Mouse (Mus musculus) bone marrow macrophage, adult 2 months (primary cell): ENCODE results near the gene Scand1. TPM values are rescaled to one million over a fixed set of nuclear protein-coding genes. Genes with fewer than 3 reads are reported as not detected.

Source experiments
- H3K27ac ChIP-seq: 2 replicates; pipeline ENCODE4 v1.5.1; 2012; ENCODE audit warnings: low read depth, low read length; ENCODE audit not compliant: insufficient read depth
- H3K4me1 ChIP-seq: 2 replicates; pipeline ENCODE4 v1.6.1; 2012; ENCODE audit warnings: low read length; ENCODE audit not compliant: control insufficient read depth, insufficient read depth
- H3K4me3 ChIP-seq: 2 replicates; pipeline ENCODE4 v1.5.1; 2012; ENCODE audit warnings: mild to moderate bottlenecking, low read length, moderate library complexity; ENCODE audit not compliant: insufficient read depth
- CTCF ChIP-seq: IDR thresholded peaks from 2 replicates; pipeline ENCODE4 v1.5.1; 2012; ENCODE audit warnings: low read depth, mild to moderate bottlenecking, low read length, moderate library complexity
- POLR2A ChIP-seq: IDR thresholded peaks from 2 replicates; pipeline ENCODE4 v1.6.1; 2012; ENCODE audit warnings: mild to moderate bottlenecking, low read depth, low read length, borderline replicate concordance
- polyA plus RNA-seq: library from polyadenylated mRNA; stranded (reverse); fragments of >200 nt; gene quantifications from 2 replicates; pipeline ENCODE4 v1.2.4, GENCODE M21; 2012; ENCODE audit not compliant: missing spikeins, insufficient read depth, insufficient read length

Scand1 gene
- polyA plus RNA-seq, 1 experiment: 77.0 TPM

DNA sequence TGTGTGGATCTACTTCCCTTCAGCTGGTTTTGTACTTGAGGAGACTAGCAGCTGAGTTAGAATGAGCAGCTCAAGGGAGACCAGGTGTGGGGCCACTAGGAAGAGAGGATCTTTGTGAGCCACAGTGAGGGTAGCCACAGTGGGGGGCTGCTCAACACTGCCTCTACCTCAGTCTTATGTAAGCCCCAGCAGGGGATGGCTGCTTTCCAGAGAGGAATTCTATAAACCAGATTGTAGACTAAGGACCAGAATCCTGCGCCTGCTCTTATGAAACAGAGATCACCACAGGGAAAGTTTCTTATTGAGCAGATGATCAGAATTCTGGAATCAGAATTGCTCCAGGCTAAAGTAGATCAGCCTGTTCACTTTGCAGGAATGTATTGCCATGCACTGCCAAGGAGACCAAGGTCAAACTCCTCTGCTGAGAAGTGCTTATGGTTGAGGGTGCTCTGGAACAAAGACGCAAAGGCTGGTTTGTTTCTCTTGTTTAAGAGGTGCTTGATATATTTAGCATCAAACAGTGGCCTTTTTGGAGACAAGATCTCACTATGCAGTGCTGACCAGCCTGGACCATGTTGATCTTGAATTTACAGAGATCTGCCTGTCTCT, 22.8 kb downstream of the Scand1 start:
- Histone ChIP-seq H3K4me3 (no peak overlapping the region), H3K4me1 (peaks cover 17% of the 10 kb centered on the region), H3K27ac (no peak overlapping the region)
- TF ChIP-seq POLR2A (no peak), CTCF (no peak)

DNA sequence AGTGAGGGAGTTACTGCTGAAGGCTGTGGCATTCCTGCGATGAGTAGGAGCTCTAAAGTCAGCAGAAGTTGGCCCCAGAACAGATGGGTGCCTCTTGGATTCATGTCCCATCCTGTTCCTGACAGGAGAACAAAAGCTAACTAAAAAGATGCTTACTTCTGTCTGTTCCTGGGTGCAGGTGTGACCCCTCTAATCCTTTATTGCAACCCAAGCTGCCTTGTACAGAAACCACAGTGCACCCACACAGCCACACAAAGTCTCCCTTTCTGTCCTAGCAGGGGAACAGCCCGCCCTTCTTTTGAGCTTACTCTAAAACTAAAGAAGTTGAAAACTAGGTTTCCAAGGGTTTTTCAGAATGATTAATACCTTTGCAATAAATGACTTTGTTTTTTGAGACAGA, 24.3 kb downstream of the Scand1 start:
- H3K4me3 ChIP-seq: no peak overlapping the region
- H3K27ac ChIP-seq: no peak overlapping the region
- no peak for TF ChIP-seq CTCF
- TF ChIP-seq POLR2A: no peak
- H3K4me1 ChIP-seq: peaks cover 3% of the 10 kb centered on the region

DNA sequence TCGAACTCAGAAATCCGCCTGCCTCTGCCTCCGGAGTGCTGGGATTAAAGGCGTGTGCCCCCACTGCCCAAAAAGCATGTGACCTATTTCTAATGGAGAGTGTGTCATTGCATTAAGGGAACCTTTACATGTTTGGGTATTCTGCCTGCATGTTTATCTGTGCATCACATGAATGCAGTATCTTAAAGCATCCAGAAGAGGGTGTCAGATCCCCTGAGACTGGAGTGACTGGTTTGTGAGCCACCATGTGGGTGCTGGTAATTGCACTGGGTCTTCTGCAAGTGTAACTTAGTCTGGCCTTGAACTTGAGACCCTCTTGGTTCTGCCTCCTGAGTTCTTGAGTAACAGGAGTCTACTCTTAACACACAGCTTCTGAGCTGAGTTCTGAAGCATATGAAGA, 25.8 kb downstream of the Scand1 start:
- H3K27ac ChIP-seq: no peak overlapping the region
- H3K4me3 ChIP-seq: no peak overlapping the region
- no peak for TF ChIP-seq CTCF
- TF ChIP-seq POLR2A: no peak
- H3K4me1 ChIP-seq: peaks cover 2% of the 10 kb centered on the region

DNA sequence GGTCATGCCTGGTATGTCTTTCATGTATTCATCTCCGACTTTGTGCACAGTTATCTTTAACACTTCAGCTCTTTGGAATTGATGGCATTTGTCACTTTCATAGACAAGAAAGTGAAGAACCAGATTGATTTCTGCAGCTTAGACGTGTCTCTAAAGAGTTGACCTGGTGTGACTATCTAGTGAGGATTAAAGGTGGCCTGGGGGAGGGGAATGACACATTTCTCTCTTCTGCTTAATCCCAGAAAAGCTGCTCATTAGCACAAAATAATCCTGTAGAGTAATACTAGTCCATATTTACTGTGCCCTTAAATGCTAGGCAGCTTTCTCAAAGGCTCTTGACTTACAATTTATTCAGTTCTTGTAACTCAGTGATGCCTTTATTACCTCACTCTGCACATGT, 27.3 kb downstream of the Scand1 start:
- H3K4me3 ChIP-seq: no peak overlapping the region
- no peak for TF ChIP-seq POLR2A
- TF ChIP-seq CTCF: no peak
- no peak overlapping the region for H3K27ac ChIP-seq
- no peaks in the 10 kb centered on the region for H3K4me1 ChIP-seq

DNA sequence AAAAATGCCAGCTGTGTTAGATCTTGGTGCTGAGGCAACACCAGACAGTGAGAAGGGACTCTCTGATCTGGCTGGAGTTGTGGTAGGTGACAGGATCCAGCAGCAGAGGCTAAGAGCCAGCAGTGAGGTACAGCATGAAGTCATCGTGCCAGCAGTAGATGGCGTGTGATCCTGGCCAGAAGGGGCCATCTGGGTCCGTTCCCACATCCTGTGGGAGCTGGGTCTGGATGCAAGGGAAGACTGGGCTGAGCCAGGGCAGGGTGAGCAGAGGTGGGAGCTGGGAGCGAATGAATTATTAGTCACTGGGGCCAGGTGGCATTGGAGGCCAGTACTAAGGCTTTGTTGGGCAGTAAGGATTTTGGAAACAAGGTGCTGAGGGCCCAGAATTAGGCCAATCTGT, 31.3 kb downstream of the Scand1 start:
- TF ChIP-seq CTCF (no peak), POLR2A (no peak)
- Histone ChIP-seq H3K27ac (no peak overlapping the region), H3K4me3 (no peak overlapping the region), H3K4me1 (peaks cover 5% of the 10 kb centered on the region; the same call in 1 of the 2 replicates)

DNA sequence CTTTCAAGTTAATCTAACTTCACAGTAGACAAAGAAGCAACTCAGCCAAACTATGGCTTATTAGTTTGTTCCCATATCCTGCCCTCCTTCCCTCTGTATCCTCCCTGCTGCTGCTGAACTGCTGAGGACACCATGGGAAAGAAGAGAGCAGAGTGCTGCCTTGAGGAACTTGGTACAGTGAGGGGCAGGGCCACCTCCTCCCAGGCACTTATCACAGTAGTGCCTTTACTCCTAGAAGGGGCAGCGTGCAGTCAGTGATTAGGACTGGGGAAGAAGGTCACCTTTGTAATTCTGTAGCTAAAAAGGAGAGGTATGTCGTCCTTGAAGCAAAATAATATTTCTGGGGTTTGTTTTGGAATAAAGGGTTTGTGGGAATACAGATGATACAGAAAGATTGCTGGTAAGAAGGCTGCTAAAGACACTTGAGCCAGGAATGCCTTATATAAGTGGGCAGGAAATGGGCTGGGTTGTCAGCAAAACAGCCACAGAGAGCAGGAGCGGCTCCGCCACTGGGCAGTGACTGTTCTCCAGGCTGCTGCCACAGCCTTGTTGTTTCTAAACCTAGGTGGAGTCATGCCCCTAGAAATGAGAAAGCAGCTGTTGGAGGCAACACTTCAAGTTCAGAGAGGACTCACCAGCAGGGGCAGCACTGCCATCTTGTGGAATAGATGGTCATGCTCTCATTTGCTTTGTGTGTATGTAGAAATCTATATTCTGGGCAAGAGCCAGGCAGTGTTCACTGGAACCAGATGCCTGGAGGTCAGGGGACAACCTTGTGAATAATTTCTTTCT, 34.1 kb downstream of the Scand1 start:
- Histone ChIP-seq H3K27ac (no peak overlapping the region), H3K4me3 (no peak overlapping the region), H3K4me1 (peaks cover 5% of the 10 kb centered on the region; the same call in 1 of the 2 replicates)
- TF ChIP-seq POLR2A (no peak), CTCF (peak; percentile 55)

DNA sequence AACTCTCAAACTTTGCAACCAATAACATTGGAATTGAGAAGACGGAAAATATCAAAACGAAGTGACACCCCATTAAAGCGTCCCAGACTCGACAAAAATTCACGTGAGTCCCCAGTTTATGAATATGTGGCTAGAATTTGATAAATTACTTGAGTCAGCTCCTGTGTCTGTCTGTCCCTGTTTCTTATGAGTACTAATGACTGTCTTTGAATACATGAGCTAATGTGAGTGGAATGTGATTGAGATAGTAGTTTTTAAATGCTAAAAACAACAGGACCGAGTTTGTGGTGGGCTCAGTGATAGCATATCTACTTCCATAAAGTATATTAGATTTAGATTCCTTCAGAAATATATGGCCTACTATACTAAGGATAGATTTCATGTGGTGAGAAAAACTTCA, 40.0 kb downstream of the Scand1 start:
- H3K27ac ChIP-seq: no peak overlapping the region
- TF ChIP-seq CTCF (no peak), POLR2A (no peak)
- no peak overlapping the region for H3K4me3 ChIP-seq
- H3K4me1 ChIP-seq: no peaks in the 10 kb centered on the region

DNA sequence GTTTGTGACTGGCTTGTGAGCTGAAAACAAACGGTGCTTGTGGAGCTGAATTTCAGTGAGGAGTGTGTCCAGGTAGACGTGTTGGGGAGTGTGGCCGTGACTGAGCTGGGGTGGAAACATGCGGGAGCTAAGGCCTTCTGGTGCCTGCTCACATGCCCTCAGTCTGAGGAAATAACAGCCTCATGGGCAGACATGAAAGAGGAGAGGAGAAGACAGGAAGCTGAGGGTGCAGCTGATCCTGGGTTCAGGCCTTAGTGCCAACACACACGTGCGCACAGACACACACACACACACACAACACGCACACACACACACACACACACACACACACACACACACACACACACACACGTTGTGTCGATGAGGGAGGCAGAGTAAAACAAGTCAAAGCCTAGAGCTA, 44.9 kb downstream of the Scand1 start:
- Histone ChIP-seq H3K4me1 (peaks cover 13% of the 10 kb centered on the region), H3K27ac (no peak overlapping the region), H3K4me3 (no peak overlapping the region)
- TF ChIP-seq POLR2A (no peak), CTCF (no peak)

DNA sequence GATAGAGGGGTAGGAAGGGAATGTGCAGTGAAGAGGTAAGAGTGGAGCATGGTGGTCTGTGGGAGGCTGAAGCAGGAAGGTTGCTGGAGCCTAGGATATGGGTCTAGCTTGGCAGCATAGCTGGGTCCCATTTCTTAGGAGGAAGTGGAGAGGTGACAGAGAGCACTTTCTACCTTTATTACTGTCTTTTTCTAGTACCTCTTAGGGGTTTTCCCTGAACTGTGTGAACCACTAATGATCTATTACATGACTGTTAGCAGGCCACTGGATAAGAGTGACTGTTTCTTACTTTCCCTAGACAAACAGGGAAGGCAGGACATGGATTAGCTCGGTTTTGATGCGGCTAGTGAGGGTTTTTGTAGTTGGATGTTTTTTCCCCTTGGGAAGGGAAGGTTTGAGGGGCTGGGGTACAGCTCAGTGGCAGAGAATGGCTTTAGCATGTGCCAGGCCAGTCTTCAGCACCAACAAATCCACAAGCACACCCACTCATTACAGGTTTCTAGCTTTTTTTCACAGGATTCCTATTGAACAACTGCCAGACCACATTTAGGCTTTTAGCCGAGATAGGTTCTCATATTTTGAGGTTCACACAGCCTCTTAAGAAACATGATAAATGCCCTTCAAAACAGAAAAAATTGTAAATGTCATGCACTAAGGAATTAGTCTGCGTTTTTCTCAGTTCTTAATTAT, 49.2 kb downstream of the Scand1 start:
- Histone ChIP-seq H3K4me3 (no peak overlapping the region), H3K4me1 (peaks cover 31% of the 10 kb centered on the region), H3K27ac (no peak overlapping the region)
- TF ChIP-seq POLR2A (no peak), CTCF (no peak)

Other genes starting within 250 kb of the Scand1 start
- gene Spag4, start 247.5 kb downstream of the Scand1 start, polyA plus RNA-seq: 0.32 TPM in 1 of 2 replicates, not detected in the other
- 36.0 and 40.9 TPM in 2 replicates for gene Cpne1, start 200.7 kb downstream of the Scand1 start, polyA plus RNA-seq
- gene Rbm12, start 200.7 kb downstream of the Scand1 start, polyA plus RNA-seq: 12.2 and 14.0 TPM in 2 replicates
- 9.0 and 12.0 TPM in 2 replicates for gene Gm28036, start 185.6 kb downstream of the Scand1 start, polyA plus RNA-seq
- gene Romo1, start 168.7 kb downstream of the Scand1 start, polyA plus RNA-seq: 115 and 116 TPM in 2 replicates
- gene Nfs1, start 168.5 kb downstream of the Scand1 start, polyA plus RNA-seq: 42.4 and 43.4 TPM in 2 replicates
- gene Rbm39, start 132.5 kb downstream of the Scand1 start, polyA plus RNA-seq: 472 and 516 TPM in 2 replicates
- gene Phf20, start 116.2 kb downstream of the Scand1 start, polyA plus RNA-seq: 42.7 and 46.1 TPM in 2 replicates
- 5.6 and 5.9 TPM in 2 replicates for gene Cnbd2, start 405 bp downstream of the Scand1 start, polyA plus RNA-seq
- gene Epb41l1, start 108.2 kb upstream of the Scand1 start, polyA plus RNA-seq: 42.8 and 50.6 TPM in 2 replicates
- 13.5 and 14.0 TPM in 2 replicates for gene Aar2, start 234.9 kb upstream of the Scand1 start, polyA plus RNA-seq